Mouse (Mus musculus): Measurements from ENCODE around the gene Gm49342.
"Not testable (repeated sequence)": the region's sequence is repeated elsewhere in the genome, so short reads cannot be mapped to it uniquely, and the experiment has no call there.

GRCm38 (mm10) chr14:50905327-50905726 lies 39.0 kb upstream of the Gm49342 start:
- not testable (repeated sequence) for TF ChIP-seq CTCF (IDR thresholded peaks at IDR 0.05; ENCODE audit: borderline replicate concordance, insufficient read depth, low read depth, low read length); POLR2A (IDR thresholded peaks at IDR 0.05; ENCODE audit: borderline replicate concordance, insufficient read depth, low read length)

Data from cerebellum, adult 2 months (tissue).